Mouse (Mus musculus): ENCODE measurements at regions not wholly inside any gene's neighbourhood (a gene's known extent, or its start where the extent isn't known, plus 50 kb on each side); places are given as distances from the start of the nearest gene placed in this dataset.

GRCm38 (mm10) chr12:58504283-58504682, 235.2 kb upstream of the Clec14a start:
- no peak for ATAC-seq (replicated peaks; ENCODE audit: low FRiP score, low TSS enrichment, poor library complexity, severe bottlenecking)

GRCm38 (mm10) chr12:58474181-58474580, 205.1 kb upstream of the Clec14a start:
- no peak for ATAC-seq (replicated peaks; ENCODE audit: low FRiP score, low TSS enrichment, poor library complexity, severe bottlenecking)

GRCm38 (mm10) chr12:58473511-58473910, 204.4 kb upstream of the Clec14a start:
- no peak for ATAC-seq (replicated peaks; ENCODE audit: low FRiP score, low TSS enrichment, poor library complexity, severe bottlenecking)

GRCm38 (mm10) chr12:58460465-58460864, 191.4 kb upstream of the Clec14a start:
- ATAC-seq (replicated peaks; ENCODE audit: low FRiP score, low TSS enrichment, poor library complexity, severe bottlenecking), result no peak

GRCm38 (mm10) chr12:58454828-58455227, 185.7 kb upstream of the Clec14a start:
- no peak for ATAC-seq (replicated peaks; ENCODE audit: low FRiP score, low TSS enrichment, poor library complexity, severe bottlenecking)

GRCm38 (mm10) chr12:58443007-58443406, 173.9 kb upstream of the Clec14a start:
- no peak for ATAC-seq (replicated peaks; ENCODE audit: low FRiP score, low TSS enrichment, poor library complexity, severe bottlenecking)

GRCm38 (mm10) chr12:58441962-58442361, 172.9 kb upstream of the Clec14a start:
- ATAC-seq (replicated peaks; ENCODE audit: low FRiP score, low TSS enrichment, poor library complexity, severe bottlenecking), result no peak

- no peak for ATAC-seq (replicated peaks; ENCODE audit: low FRiP score, low TSS enrichment, poor library complexity, severe bottlenecking)
These were observed 171.6 kb upstream of the Clec14a start for GRCm38 (mm10) chr12:58440666-58441065.

GRCm38 (mm10) chr12:58437031-58437430, 167.9 kb upstream of the Clec14a start:
- no peak for ATAC-seq (replicated peaks; ENCODE audit: low FRiP score, low TSS enrichment, poor library complexity, severe bottlenecking)

GRCm38 (mm10) chr12:58434504-58434903, 165.4 kb upstream of the Clec14a start:
- no peak for ATAC-seq (replicated peaks; ENCODE audit: low FRiP score, low TSS enrichment, poor library complexity, severe bottlenecking)

GRCm38 (mm10) chr12:58429929-58430328, 160.8 kb upstream of the Clec14a start:
- no peak for ATAC-seq (replicated peaks; ENCODE audit: low FRiP score, low TSS enrichment, poor library complexity, severe bottlenecking)

GRCm38 (mm10) chr12:58426758-58427157, 157.7 kb upstream of the Clec14a start:
- no peak for ATAC-seq (replicated peaks; ENCODE audit: low FRiP score, low TSS enrichment, poor library complexity, severe bottlenecking)

- no peak for ATAC-seq (replicated peaks; ENCODE audit: low FRiP score, low TSS enrichment, poor library complexity, severe bottlenecking)
These were observed 156.9 kb upstream of the Clec14a start for GRCm38 (mm10) chr12:58425961-58426360.

GRCm38 (mm10) chr12:58423581-58423980, 154.5 kb upstream of the Clec14a start:
- no peak for ATAC-seq (replicated peaks; ENCODE audit: low FRiP score, low TSS enrichment, poor library complexity, severe bottlenecking)

GRCm38 (mm10) chr12:58401904-58402303, 132.8 kb upstream of the Clec14a start:
- no peak for ATAC-seq (replicated peaks; ENCODE audit: low FRiP score, low TSS enrichment, poor library complexity, severe bottlenecking)

- ATAC-seq (replicated peaks; ENCODE audit: low FRiP score, low TSS enrichment, poor library complexity, severe bottlenecking), result no peak
These were observed 91.2 kb upstream of the Clec14a start for GRCm38 (mm10) chr12:58360258-58360657.

- peak; percentile 82 for ATAC-seq (replicated peaks; ENCODE audit: low FRiP score, low TSS enrichment, poor library complexity, severe bottlenecking)
These were observed 65.1 kb upstream of the Clec14a start for GRCm38 (mm10) chr12:58334163-58334562.

GRCm38 (mm10) chr12:58329913-58330312, 60.8 kb upstream of the Clec14a start:
- ATAC-seq (replicated peaks; ENCODE audit: low FRiP score, low TSS enrichment, poor library complexity, severe bottlenecking), result no peak

GRCm38 (mm10) chr12:58323953-58324352, 54.9 kb upstream of the Clec14a start:
- ATAC-seq (replicated peaks; ENCODE audit: low FRiP score, low TSS enrichment, poor library complexity, severe bottlenecking), result no peak
